Mouse (Mus musculus) spleen, adult 12 weeks (tissue): ENCODE results near the gene Gm12394.
"Not testable (repeated sequence)": the region's sequence is repeated elsewhere in the genome, so short reads cannot be mapped to it uniquely, and the experiment has no call there.

Experiments
- DNase-seq: peaks from one replicate; pipeline ENCODE4 v3.0.0; 2022; ENCODE audit warnings: low spot score

The Gm12394 gene

DNA sequence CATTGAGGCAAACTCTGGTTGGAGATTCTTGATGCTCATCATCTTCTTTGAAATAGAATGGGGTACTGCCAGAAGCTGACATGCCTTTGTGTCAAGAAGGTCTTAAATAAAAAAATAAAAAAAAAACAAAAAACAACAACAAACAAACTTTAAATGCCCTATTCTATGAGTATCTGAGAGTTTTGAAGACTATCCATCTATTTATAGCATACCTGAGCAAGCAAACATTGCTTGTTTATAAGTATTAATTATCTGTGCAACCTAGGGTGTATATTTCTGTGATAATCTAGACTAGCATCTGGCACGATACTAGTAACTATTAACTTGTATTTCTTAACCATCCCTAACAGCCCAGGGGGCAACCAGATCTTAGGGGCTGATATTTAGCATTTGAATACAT, at the start of gene Gm12394:
TSS of gene Gm12394 (minus strand) at position 101 of the 400 bp plus-strand sequence.
- DNase-seq, result not testable (repeated sequence)

DNA sequence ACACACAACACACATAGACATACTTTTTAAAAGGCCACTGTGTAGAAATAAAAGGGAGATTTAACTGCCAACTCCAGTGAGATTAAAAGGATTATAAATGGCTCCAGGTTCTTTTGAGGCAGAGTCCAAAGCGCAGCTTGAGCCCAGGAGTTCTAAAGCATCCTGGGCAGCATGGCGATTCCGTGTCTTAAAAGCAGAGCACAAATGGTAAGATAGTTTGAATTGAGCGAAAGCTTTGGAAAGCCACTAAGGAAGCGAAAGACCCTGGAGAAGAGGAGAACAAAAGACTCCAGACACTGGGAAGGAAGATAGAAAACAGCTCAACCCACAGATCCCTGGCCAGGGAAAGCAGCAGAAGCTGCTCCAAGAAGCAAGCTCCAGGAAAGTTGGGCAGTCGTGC, 48.4 kb upstream of the Gm12394 start:
- DNase-seq, result no peak

DNA sequence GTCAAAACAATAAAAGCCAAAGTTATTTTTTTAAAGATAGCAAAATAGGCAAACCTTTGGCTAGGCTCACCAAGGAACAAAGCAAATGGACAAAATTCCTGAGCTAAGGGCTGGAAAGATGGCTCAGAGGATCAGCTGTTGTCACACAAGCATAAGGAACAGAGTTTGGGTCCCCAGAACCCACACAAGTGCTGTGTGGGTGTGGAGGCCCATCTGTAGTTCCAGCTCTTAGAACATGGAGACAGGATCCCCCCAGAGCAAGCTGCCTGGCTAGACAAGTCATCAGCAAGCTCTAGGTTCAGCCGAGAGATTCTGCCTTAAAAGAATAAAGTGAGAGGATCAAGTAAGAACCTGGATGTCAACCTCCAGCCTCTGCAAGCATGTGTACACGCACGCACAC, 48.0 kb upstream of the Gm12394 start:
- no peak for DNase-seq

DNA sequence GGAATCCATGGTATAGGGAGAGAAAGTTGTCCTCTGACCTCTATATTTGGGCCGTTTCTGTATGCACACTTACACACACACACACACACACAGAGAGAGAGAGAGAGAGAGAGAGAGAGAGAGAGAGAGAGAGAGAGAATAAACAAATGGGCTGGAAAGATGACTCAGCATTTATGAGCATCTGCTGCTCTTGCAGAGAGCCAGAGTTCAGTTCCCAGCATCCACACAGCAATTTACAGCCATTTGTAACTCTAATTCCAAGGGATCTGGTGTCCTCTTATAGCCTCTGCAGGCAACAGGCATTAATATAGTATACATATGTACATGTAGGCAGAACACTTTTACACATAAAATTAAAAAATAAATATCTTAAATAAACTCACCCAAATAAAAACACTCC, 47.4 kb upstream of the Gm12394 start:
- no peak for DNase-seq

DNA sequence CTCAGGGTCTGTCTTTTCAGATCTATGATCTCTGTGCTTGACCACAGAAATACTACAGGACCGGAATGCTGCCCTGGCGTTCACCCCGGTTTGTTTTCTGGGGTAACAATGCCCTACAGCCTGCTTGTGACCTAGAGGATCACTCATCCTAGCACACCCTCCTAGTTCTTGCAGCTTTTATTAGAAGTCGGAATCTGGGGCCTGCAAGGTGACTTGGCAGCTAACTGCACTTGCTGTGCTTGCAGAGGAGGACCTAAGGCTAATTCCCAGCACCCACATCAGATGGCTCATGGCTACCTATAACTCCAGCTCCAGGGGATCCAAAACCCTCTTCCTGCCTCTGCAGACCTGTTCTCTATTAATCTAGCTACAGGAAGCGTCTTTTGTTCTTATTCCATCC, 46.2 kb upstream of the Gm12394 start:
- no peak for DNase-seq

DNA sequence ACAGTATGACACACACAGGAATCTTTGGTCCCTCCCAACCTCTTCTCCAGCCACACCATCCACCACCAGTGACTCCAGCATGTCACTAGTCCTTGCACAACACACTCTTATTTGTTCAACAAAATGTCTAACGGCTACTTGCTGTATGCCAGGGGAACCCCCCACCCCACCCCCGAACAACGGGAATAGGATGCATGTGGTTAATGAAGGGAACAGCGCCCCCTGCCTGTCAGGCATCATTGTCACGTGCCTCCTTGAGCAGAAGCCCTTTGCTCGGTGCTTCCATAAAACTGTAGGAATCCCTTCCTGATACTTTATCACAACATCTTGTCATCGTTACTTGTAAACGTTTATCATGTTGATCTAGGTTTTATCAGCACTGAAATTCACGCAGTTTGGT, 45.6 kb upstream of the Gm12394 start:
- peak; percentile 42 for DNase-seq

DNA sequence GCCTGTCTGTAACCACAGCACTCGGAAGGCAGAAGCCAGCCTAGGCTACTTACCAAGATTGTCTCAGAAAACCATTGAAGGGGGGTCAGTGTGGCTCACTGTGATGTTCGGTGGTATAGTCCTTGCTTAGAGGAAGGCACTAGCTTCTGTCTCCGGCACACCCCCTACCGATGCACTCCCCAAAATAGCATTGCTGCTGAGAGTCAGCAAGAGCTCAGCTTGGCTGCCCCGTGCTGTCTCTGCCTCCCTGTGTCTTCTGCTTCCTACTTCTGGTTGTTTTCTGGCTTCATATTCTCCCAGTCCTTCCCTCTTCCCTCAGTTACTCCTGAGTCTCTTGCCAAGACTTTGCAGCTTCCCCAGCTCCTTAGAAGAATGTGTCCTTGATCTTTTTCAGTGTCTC, 44.3 kb upstream of the Gm12394 start:
- DNase-seq, result no peak

DNA sequence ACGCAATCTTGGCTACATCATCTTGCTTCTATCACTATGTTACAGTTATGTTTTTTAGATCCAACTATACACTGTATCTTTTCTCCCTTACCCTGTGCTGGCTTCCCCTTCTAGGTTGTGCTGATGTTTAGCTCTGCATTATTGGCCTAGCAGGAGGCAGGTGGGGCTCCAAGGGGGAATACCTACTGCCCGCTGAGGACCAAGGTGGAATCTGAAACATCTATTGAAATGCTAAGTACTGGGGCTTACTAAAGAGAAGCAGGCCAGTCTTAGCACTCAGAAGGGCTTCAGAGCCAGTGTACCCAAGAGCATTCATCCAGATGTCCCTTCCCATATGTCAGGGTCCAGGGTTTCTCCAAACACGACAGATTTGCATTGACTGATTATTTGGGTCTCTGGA, 42.3 kb upstream of the Gm12394 start:
- DNase-seq, result no peak

DNA sequence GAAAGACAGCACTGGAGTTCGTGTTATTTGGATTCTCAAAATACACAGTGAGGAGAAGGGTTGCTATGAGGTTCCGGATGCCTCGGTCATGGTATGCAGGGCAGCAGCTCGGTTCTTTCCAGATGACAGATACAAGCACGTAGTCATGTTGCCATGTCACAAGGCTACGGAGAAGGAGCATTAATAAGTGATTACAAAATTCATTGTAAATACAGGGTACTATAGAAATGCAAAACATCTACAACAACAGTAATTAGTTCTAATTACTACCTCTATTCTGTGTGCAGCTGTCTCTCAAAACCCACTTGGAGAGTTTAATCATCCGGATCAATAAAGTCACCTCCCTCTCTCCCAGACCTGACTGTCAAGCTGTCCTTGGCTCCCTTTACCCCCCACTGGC, 38.5 kb upstream of the Gm12394 start:
- no peak for DNase-seq

DNA sequence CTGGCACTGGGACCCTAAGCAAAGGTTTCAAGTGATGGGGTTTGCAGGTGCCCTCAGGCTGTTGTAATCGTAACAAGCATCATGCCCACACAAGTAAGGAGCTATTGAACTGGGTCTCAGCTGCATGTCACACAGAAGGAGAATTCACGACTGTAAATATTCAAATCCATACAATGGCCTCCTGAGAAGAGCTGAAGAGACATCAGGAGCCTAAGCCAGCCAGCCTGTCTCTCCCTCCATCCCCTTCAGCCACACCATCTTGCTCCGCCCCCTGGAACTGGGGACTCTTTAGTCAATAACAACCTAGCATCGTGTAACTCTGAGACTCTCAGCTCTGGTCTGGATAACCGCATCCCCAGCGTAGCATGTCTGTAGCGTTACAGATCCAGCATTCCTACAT, 34.6 kb upstream of the Gm12394 start:
- no peak for DNase-seq

DNA sequence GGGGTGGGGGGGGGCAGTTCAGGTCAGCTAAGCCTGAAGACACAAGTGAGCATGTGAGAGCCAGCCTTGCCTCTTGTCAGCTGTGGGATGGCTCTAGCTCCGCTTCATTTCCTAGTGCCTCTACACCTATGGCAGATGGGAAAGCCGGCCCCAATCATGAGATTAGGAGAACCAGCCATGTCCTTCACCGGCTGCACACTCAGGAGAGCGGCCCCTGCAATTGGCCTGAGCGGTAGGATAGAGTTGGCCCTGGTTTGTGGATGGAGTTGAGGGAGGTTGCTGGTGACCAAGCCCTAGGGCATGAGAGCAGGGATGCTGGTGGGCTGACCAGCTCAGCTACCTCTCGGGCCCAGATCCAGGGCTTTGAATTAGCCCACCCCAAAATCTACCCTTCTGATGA, 32.2 kb upstream of the Gm12394 start:
- DNase-seq, result no peak

DNA sequence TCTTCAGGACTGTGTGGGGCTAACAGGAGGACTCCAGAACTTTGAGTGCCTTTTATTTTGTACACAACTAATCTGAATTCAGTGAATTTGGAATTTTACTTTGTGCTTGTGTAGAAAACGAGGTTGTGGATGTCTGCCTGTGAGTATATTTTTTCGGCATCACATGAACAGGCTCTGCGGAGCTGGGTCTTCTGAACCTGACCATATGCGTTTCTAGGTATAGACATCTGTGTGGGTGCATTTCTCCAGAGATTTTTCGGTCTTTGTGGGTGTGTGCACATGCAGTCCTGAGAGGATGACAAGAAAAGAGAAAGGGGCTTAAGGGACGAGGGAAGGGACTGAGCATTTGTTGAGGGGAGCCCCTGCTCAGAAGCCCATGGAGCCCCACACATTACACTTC, 30.4 kb upstream of the Gm12394 start:
- DNase-seq, result no peak

DNA sequence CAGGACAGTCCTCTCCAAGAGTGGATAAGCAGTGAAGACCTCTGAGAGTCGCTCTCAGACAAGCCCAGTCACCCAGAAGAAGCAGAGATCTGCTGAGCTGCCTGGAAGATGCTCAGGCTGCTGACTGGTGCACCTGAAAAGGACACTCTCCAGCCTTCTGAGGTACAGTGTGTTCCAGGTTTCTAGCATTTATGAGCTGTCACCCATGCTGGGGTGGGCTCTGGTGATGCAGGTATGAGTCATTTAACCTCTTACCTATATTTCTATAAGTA, 24.0 kb upstream of the Gm12394 start:
- no peak for DNase-seq

DNA sequence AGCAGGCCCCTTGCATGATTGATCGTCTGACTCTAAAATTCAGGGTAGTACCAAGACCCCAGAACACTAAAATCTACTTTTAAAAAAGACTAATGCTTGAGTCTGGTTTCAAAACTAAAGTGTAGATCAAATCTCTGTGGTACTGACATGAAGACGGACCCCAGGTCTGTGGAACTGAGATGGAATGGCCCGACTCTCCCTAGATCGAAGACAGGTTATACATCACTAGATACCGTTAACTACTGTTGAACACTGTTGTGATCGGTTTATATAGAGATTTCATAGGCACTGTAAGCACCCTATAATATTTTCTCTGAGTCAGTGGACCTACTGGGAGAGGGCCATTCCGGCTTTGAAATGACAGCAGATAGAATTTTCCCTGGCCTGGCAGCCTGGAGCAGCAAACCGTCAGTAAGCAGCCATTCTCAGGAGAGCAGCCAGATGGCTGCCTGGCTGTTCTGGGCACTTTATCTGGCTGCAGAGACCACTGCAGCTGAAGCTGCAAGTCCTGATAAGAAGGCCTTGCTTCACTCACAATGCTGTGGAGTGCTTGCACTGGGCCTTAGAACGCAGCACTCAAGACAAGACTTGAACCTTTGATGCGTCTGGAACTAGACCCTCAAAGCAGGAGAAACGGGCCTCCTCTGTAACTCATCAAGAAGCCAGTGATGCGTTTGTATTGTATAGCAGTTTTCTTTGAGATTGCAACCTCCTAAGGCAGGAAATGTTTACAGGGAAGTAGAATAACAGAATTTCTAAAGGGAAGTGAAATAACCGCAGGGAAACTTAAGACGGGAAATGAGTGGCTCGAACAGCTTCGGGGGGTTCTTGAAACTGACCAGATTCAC, 23.5 kb upstream of the Gm12394 start:
- DNase-seq, result peak; percentile 60

DNA sequence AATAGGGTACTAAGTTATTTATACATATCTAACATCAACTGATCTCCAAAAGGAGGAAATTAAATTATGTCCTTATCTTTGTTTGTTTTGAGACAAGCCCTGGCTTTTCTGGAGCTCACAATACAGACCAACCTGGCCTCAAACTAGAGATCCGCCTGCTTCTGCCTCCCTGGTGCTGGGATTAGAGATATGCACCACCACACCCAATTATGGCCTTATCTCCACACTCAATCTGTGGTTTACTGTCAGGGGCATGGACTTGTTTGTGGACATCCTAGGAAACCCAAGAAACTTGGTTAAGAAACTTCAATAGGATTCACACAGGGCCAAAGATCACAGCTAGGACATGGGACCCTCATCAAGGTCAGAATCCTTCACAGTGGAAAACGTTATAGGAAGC, 21.1 kb upstream of the Gm12394 start:
- no peak for DNase-seq

DNA sequence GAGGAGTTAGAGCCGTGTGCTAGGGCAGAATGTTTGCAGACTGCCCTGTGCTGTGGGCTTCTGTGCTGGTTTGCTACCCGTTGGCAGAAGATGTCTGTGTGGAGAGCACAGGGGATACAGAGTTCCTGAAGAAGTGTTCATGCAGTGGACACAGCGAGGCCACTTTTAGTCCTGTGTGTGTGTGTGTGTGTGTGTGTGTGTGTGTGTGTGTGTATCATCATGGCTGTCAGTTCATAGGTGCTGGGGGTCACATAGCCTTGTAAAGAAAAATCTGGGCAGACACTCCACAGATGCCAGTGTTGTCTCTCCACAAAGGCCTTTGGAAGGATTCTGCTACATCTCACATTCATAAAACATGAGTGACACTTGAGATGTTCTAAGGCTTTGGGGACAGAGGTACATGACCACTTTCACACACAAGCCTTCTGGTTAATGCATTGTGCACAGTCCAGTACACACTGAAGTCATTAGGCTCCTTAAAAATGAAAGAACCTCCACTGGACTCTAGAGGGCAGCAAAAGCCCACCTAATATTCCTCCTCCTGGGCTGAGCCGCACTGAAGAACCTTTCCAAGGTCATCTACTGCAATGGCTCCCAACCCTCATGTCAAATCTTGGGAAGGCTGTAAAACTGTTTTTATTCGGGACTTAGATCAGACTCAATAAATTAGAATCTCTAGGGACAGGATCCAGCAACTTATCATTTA, 20.2 kb upstream of the Gm12394 start:
- DNase-seq, result peak; percentile 49

DNA sequence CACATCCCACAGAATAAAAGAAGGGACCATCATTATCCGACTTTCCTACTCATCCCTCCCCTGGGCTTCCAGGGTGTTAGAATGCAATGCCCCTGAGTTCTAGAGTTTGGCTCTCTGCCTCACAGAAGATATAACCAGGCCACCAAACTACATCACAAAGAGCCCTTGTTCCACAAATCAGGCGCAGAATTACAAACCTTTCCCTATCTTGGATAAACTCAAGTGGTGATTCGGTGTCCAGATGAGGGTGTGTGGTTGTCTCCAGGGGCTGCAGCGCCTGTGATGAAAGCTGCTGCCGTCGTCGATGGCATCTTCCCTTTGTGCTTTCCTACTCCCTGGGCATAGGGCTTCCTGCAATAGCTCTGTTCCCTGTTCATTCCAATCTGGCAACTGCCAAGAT, 17.6 kb upstream of the Gm12394 start, which contains the start of gene Fam205c:
TSS of gene Fam205c (minus strand) at position 101 of the 400 bp plus-strand sequence.
- DNase-seq, result no peak

DNA sequence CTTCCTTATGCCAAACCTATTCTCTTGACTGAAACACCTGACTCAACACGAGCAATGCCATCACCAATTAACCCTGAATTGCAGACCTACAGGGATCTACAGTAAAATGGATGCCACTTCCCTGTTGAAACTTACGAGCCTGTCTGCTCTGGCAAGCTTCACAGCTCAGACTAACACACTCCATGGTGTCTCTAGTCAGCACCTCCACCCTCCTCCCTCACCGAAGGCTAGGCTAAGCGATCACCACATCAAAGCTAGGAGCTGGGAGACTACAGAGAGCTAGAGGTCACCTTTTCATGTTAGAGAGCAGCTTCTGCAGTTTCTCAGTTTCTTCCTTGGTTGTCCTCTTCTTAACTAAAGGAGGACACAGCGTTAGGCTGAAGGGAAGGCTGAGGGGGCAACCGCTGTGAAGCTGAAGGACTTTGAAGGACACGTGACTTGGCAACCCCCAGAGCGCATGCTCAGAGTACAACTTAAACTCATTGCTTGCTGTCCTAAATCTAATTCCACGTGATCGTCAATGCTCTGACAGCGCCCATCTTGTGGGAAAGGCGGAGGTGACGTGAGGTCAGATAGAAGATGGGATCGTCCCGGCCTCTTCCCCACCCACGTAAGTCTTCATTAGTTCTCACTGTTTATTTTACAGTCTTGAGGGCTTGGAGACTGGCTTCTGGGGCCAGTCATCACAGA, 16.3 kb upstream of the Gm12394 start:
- no peak for DNase-seq

DNA sequence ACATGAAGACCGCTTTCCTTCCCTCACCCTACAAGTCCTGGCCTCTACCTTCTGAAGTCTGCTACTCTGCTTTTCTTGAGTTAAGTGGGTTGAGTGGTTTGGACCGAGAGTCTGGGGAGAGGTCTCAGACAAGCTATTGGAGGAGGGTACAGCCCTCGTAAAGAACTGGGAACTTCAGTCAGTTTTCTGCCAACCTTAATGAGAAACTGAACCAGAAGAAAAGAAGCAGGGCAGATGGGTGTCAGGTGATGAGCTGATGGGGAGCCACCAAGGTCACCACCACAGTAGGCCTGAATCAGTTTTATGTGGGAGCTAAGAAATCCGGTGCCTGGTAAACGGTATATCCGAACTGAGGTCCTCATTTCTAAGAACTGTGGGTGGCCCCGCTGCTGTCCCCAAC, 15.6 kb upstream of the Gm12394 start:
- no peak for DNase-seq

DNA sequence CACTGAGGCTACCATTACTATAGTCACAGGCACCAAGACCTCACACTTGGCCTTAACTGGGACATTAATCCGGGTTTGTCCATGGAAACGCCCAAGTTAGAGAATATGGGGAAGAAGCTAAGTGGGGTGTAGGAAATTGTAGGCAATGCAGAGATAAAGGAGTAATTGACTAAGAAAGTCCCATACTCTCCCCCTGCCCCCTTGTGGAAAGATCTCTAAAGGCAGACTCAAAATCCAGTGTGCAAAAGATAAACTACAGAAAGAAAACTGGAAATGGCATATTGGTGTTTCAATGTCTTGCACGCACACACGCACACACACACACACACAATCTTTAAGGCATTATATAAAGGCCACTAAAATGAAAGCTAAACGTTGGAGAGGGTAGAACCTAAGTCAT, 14.2 kb upstream of the Gm12394 start:
- DNase-seq, result no peak

DNA sequence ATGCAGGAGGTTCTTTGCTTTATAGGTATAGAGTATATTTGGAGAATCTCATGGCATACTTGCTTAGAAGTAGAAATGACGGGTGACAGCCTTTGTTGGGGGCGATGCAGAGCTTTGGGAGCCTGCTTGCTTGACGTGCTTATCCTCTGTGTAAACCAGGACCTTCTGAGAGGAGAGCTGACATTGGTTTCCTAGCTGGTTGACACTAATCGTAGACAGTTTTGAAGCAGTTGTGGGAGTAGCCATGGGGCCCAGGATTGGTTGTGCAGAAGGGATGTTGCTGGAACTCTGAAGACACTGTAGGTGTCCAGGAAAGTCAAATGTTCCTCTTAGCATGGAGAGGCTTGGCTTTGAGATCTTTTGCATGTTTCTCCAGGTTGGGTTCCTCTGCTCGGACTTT, 11.6 kb upstream of the Gm12394 start:
- no peak for DNase-seq

DNA sequence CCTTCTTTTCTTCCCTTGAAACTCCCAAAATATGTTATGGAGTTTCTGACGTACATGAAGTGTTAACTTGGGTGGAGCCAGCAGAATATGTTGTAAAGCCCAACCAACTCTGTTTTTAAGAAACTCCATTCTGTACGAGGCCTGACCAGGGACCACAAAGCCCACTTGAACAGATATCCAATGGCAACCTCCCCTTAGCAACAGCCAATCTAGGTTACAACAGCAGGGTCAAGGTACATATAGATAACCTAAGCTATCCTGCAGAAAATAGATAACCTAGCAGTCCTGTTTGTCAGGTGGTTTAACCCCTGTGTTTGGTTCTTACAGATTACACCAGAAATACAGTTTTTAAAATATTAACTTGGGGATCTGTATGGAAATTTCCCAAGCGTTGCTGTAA, 10.8 kb upstream of the Gm12394 start:
- DNase-seq, result no peak

DNA sequence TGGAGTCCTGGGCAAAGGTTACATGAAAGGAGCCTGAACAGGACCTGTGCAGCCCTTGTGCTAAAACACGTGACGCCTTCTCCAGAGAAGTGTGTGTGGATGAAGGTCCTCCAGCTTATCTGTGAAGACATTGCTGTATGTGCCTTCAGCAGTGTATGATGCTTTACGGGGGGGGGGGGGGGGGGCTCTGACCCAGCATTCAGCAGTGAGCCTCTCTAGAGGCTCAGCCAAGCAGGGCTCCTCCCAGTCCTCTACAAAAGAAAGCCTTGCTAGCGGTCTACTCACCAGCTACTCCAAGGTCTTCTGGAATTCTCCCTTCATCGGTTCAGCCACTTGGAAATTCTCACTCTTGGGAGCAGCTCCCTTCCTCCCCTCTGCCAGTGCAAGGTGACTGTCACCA, 6.9 kb upstream of the Gm12394 start:
- DNase-seq, result not testable (repeated sequence)
